Mouse (Mus musculus): ENCODE data around the gene Gm11627.
A peak's percentile ranks its signal among the peaks of the same experiment; 100 is the strongest.
"Not testable (repeated sequence)": the region's sequence is repeated elsewhere in the genome, so short reads cannot be mapped to it uniquely, and the experiment has no call there.

The Gm11627 gene

DNA sequence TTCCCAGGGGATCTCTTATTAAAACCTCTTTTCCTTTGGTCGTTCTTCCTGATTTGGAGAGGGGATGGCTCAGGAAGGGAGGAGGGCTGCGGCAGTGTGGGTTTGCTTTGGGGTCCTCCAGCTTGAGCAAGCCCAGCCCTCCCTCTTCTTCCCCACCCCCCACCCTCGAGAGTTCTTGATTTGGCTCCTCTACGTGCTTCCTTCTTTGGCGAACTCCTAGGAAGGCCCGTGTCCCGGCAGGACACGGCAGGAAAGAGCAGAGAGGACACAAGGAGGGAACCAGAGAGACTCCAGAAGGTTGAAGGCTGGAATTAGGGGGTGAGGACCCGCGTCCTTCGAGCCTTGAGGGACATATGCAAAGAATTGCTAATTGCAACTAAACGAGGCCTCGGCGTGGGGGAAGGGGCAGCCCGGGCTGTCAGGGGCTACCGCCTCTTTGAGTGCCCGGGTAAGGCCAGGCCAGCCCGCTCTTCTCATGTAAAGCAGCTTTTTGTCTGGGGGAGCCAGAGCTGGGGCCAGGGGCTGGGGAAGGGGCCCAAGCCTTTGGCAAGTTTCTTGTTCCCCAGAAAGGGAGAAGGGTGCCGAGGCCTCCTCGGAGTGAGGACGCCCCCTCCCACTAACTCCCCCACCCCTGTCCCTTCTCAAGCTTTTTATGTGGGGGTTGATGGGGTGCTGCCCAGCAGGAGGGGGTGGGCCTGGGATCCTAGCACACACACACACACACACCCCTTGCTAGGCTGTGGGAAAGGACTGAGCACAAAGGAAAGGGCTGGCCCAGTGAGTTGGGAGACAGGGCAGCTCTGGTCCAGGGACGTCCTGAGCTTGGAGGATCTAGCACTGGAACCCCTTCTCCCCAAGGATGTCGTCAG is at the start of gene Gm11627:
Gm11627 (minus strand) TSS at position 297 of the 869 bp plus-strand sequence.
- DNase-seq (ENCODE audit: extremely low spot score, low read depth, low spot score): no peak

DNA sequence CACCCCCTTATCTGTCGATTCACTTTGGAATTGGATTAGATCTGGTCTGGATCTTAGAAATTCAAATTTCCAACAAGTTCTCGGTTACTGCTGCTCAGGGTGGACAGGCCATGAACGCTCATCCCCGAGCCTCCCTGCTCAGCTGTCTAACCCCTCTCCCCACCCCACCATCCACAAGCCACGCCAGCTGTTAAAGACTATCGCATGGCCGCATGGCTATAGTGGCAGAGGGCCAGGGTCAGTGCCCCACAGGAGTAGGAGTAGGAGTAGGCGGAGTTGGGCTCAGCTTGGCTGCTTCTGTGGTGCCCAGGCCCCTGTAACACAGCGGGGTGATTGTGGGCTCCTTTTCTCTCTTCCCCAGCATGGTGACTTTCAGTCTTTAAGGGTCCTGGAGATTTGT is 49.3 kb upstream of the Gm11627 start:
- DNase-seq (ENCODE audit: extremely low spot score, low read depth, low spot score): no peak

DNA sequence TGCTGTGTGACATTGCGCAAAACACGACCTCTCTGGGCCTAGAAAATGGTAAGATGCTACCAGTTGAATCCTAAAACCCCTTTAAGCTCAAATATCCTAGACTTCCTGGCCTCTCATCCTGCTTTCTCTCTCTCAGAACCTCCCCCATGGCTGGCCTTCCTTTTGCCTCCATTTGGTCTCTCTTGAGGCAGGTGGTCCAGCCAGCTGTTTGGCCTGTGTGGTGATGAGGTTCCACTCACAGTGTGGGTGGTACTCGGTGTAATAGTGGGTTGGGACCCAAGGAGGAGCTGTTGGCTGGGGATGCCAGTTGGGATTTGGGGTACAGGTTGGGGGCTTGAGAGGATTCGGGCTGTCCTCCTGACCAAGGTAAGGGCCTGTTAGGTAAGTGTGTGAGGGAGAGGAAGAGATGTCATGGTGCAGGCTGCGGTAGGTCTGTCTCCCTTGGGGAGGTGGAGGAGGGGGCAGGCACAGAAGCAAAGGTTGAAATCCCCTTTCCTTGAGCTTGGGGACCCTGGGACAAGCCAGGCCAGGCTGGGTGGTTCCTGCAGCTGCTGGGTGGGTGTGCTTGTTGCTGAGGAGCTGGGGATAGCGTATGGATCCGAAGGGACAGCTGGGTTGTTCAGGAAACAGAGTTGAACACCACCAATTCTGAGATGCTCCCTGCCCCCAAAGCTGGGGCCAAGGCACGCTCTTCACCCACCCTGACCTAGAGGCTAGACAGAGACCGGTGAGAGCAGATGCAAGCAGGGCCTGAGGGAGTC is 48.1 kb upstream of the Gm11627 start:
- DNase-seq (ENCODE audit: extremely low spot score, low read depth, low spot score): no peak

DNA sequence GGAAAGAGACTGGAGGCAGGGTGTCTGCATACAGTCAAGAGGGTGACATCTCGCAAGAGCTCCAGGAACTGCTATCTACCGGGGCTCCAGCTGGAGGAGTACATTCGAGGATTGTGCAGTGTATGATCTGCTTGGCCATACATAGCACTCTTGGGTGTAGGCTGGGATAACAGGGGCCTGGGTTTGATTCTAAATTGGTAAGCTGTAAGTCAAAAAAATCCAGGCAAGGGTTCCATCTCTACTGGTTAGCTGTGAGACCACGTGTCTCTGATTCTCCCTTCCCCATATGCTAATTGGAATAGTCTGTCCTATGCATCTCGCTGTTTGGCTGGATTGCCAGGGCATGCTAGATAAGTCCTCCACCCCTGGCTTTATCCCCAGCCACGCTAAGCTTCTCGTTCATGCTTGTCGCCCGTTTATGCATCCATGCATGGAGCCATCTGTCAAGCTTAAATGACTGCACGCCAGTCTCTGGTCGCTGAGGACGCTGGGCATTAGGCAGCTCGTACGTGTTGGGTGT is 45.7 kb upstream of the Gm11627 start:
- no peak for DNase-seq (ENCODE audit: extremely low spot score, low read depth, low spot score)

DNA sequence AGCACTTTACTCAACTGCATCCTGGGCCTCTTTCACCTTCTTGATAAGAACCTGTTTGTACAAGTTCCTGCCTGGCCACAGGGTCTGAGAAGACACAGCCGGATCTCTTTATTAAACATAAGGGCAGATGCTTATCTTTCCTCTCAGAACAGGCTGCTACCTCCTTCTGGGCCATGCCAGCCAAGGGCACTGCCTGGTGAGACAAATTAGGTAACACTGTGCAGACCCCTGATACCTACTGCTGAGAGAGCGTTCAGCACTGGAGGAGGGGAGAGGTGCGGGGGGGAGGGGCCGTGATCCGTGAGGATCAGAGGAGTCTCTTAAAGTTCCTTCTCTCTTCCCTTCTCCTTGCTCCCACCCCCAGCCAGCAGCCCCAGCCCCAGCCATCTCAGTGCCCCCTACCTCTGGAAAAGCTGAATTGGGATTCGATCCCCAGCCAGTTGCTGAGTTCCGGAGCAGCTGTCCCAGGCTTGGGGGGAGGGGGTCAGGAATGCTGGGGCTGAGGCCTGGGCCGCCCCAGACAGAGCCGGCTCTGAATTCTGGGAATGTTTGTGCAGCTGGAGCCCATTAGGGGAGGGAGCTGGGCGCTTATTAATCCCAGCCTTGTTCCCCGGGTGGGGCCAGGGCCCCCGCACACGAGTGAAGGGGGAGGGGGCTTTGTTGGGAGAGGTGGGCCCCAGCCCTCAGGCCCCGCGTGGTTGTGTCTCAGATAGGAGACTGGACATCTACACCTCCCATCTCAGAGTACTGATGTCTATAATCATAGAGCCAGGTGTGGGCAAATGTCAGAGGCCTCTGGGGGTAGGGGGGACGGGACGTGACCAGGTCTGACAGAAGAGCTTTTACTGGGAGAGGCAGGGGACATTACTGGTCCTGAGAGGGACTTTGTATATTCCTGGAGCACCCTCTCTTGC is 44.9 kb upstream of the Gm11627 start:
- DNase-seq (ENCODE audit: extremely low spot score, low read depth, low spot score): no peak

DNA sequence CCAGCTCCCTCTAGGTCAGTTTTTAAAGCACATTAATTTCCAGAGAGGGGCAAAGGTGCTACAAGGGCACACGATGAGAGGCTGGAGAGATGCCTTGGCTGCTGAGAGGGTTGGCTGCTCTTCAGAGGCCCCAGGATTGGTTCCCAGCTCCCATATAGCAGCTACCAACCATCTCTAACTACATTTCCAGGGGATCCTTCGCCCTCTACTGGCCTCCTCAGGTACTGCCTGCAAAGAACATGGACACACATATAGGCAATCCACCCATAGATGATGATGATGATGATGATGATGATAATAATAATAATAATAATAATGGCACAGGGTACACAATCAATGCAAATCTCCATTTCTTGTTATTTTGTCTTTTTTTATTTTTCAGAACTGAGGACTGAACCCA is 40.2 kb upstream of the Gm11627 start:
- DNase-seq (ENCODE audit: extremely low spot score, low read depth, low spot score): no peak

DNA sequence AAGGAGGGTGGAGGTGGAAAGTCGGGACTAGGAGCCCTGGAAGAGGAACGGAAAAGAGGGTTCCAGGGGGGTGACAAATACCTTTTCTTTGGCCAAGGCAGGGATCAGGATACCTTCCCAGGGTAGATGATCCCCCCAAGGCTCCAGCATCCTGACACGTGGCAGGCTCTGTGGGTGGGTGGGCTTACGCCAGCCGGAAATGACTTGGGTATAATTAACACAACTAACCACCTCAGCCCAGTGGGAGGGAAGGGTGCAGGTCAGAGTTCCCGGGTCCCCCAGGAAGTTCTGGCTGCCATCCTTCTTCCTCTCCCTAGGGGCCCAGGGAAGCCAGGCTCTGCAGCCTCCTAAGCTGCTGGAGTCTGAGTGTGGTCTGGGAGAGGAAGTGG is 32.0 kb upstream of the Gm11627 start:
- DNase-seq (ENCODE audit: extremely low spot score, low read depth, low spot score): no peak

DNA sequence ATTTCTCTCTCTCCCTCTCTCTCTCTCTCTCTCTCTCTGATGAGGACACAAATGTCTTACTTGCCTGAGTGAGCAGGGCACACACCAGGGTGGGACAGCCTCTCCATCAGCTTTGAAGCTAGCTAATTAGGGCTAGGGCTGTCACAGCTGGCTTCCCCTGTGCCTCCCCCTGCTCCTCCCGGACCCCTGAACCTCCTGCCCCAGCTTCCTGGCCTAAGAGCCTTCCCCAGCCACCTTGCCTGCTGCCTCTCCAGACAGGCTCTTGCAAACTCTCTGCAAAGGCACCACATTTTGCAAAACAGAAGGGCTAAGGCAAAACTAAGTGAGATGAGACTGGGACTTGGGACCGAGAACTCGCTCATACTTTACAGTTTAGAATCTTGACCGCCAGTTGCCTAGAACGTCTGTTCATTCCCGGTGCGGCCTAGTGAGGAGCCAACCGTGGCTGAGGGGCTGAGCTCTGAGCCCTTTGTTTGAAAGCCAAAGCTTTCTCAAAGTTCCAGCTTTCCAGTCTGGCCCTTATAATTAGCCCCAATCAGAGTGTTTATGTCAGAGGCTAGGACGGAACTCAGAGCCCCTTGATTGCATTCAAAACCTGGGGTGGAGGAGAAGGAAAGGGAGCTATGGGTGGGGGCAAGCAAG is 31.5 kb upstream of the Gm11627 start:
- no peak for DNase-seq (ENCODE audit: extremely low spot score, low read depth, low spot score)

DNA sequence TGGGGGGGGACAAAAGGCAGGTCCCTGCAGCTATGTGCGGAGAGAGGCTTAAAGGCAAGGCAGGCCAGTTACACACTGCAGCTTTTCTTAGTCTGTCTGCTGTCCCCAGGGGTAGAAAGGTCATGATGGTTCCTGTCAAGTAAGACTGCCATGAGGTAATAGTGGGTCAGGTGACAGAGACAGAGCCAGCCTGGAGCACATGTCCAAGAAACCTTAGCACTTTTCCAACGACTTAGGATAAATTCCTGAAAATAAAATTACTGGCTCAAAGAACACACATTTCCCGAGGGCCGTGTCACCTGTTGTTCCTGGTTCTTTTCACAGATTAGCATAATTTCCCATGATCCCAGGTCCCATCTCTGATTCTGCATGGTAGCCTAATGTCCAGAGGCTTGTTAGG is 31.0 kb upstream of the Gm11627 start:
- no peak for DNase-seq (ENCODE audit: extremely low spot score, low read depth, low spot score)

DNA sequence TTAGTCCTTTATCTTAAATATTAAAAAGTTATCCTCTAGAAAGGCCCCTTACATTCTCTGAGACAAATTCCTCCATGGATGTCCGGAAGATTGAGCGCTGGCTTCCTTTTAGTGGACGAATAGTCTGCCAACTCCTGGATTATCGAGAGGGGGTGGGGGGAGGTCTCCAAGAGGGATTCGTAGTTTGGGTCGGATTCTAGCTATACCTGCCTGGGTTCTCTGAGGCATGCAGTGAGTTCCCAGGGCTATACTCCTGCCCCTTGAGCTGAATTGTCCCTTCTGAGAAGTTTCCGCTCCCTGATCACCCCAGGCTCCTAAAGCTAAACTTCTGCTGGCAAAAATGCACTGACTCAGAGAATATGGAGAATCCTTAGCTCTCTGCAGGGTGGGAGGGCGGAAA is 30.2 kb upstream of the Gm11627 start:
- no peak for DNase-seq (ENCODE audit: extremely low spot score, low read depth, low spot score)

DNA sequence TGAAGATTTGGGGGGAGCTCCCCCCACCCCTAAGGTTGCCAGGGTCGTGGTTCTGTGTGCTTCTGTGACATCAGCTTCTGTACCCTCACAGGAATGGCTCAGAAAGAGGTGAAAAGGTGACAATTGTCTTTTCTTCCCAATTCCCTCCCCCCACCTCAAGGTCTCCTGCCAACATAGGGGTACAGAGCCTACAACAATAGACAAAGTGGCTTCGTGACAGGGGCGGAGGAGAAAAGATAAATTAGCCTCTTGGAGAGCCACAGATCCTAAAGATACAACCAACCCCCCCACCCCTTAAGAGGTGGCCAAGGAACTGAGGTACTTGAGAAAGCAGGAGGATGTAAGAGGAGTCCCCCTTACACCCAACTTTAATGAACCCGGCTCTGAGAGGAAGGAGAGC is 29.4 kb upstream of the Gm11627 start:
- no peak for DNase-seq (ENCODE audit: extremely low spot score, low read depth, low spot score)

DNA sequence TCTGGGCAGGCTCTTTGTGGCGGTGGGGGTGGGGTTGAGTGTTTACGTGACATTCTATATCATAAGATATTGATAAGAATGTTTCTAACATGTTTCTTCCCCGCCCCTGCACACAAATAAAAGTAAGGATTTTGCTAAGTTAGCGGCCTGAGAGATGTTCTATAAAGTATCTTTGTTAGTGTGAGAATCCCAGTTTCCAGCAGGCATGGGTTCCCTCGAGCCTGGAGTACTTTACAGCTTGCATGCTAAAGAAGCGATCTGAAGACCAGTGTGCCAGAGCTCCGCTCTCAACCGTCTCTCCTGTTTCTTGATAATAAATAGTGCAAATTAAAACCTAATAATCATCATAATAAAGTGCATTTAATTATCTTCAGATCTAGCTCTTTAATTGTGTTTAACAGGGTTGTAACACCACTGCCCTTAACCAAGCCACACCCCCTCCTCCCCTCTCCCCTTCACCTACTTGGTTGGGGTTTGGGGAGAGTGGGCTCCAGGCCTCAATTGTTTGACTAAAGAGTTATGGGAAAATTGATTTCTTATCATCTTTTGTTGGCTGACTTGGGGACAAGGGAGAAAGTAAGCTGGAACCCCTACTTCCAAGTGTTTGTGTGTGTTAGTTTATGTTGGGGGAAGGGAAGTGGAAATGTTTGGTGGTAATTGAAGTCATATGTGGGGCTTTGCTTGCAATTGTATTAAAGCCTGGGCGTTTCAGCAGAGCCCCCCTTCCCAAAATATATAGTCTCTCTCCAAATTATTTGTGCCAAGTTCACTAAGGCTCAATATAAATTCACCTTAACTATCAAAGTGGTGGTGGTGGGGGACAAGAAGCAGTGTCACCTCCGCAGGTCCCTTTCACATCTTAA is 28.7 kb upstream of the Gm11627 start:
- DNase-seq (ENCODE audit: extremely low spot score, low read depth, low spot score): no peak

DNA sequence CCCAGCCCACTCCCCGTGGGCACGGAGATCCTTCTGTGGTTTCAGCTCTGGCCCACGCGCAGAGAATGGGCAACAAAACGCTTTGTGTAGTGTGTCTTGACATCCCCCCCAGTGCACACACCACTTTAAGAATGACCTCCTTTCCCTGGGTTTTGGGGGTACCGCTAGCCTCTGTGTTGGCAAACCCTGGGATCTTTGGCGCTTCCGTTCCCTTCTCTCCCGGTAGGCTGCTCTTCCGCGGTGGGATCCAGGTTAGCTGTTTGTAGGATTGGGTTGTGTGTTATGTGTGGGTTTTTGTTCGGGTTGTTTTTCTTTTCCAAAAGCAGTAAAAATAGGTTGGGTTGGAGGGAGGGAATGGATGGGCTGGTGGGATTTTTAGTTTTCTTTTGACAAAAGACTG is 27.9 kb upstream of the Gm11627 start:
- DNase-seq (ENCODE audit: extremely low spot score, low read depth, low spot score): not testable (repeated sequence)

DNA sequence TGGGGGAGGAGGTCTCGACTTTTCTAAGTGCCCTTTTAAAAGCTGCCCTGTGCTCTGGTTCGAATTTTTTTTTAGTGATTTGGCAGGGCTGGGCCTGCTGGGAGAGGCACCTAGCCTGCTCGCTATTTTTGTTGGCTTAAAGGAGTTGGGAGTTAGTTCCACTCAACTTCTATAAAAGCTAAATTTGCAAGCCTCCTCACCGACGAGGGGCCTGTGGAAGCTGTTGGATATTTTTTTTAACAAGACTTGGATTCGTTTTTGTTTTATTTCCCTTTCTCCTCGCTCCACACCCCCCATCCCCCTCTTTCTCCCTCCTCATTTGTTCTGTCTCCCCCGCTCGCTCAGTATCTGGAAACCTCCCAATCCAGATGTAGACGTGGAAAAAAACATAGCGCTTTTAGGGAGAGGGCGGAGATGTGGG is 27.5 kb upstream of the Gm11627 start:
- DNase-seq (ENCODE audit: extremely low spot score, low read depth, low spot score): no peak

DNA sequence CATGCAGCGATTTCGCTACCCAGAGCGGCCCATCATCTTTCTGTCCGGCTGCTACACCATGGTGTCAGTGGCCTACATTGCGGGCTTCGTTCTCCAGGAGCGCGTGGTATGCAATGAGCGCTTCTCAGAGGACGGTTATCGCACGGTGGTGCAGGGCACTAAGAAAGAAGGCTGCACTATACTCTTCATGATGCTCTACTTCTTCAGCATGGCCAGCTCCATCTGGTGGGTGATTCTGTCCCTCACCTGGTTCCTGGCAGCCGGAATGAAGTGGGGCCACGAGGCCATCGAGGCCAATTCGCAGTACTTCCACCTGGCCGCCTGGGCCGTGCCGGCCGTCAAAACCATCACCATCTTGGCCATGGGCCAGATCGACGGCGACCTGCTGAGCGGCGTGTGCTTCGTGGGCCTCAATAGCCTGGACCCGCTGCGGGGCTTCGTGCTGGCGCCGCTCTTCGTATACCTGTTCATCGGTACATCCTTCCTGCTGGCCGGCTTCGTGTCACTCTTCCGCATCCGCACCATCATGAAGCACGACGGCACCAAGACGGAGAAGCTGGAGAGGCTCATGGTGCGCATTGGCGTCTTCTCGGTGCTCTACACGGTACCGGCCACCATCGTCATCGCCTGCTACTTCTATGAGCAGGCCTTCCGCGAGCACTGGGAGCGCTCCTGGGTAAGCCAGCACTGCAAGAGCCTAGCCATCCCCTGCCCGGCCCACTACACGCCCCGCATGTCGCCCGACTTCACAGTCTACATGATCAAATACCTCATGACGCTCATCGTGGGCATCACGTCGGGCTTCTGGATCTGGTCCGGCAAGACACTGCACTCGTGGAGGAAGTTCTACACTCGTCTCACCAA is 26.5 kb upstream of the Gm11627 start:
- no peak for DNase-seq (ENCODE audit: extremely low spot score, low read depth, low spot score)

DNA sequence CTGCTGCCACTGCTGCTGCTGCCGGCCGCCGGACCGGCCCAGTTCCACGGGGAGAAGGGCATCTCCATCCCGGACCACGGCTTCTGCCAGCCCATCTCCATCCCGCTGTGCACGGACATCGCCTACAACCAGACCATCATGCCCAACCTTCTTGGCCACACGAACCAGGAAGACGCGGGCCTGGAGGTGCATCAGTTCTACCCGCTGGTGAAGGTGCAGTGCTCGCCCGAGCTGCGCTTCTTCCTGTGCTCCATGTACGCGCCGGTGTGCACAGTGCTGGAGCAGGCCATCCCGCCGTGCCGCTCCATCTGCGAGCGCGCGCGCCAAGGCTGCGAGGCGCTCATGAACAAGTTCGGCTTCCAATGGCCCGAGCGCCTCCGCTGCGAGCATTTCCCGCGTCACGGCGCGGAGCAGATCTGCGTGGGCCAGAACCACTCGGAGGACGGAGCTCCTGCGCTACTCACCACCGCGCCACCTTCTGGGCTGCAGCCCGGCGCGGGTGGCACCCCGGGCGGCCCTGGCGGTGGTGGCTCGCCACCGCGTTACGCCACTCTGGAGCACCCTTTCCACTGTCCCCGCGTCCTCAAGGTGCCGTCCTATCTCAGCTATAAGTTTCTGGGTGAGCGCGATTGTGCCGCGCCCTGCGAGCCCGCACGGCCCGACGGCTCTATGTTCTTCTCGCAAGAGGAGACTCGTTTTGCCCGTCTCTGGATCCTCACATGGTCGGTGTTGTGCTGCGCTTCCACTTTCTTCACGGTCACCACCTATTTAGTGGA is 25.7 kb upstream of the Gm11627 start:
- DNase-seq (ENCODE audit: extremely low spot score, low read depth, low spot score): no peak

DNA sequence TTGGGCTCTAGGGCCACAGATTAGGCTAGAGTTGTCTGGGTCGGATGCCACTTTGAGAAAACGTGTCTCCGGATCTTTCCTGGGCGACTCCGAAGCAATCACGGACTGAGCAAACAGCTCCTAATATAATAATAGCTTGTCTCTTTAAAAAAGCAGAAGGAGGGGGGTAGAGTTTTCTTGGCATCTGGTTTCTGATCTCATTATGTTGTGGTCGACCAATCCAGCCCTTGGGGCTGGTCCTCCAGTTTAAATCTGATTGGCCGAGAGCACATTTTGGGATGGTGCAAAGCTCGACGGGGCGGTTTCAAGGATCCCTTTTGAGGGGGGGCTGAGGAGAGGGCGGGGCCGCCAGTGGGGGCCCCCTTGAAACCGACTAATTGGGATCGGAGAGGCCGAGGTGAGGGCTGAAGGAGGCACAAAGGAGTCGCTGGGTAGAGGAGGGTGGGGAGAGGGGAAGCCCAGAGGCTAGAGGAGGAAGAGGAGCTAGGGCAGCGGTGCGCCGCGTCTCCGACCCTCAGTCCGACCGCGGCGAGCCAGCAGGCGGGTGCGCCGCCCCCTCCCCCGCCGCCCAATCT is 24.8 kb upstream of the Gm11627 start, which contains the start of gene Fzd2:
Fzd2 (plus strand) TSS at position 387 of the 575 bp plus-strand sequence.
- peak; percentile 97 for DNase-seq (ENCODE audit: extremely low spot score, low read depth, low spot score)

DNA sequence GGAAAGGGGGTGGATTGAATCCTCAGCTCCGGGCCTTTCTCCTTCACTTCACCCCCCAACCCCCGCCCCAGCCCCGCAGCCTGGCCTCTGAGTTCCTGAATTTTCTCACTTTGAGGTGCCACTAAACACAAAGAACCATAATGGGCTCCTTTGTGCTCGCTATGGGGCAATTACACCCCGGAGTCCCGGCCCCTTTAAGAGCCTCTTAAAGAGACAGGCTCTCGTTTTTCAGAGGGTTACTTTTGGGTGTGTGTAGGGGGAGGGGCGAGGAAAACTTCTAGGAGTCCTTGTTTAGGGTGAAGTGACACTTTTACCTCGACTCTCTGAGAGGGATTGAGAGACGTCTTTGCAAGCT is 24.2 kb upstream of the Gm11627 start:
- no peak for DNase-seq (ENCODE audit: extremely low spot score, low read depth, low spot score)

Data from hindlimb bud, embryonic 11.5 days (tissue).